Mouse (Mus musculus): ENCODE measurements around the gene Zfp935. TPM values are rescaled to one million over a fixed set of nuclear protein-coding genes. Genes with fewer than 3 reads are reported as not detected.
"Not testable (repeated sequence)": the region's sequence is repeated elsewhere in the genome, so short reads cannot be mapped to it uniquely, and the experiment has no call there.

Zfp935 gene
- polyA plus RNA-seq (2017; shearing (Covaris generic)), result 1 to 10 TPM in 1 of 3 experiments, not detected in 2; 1.5 TPM

DNA sequence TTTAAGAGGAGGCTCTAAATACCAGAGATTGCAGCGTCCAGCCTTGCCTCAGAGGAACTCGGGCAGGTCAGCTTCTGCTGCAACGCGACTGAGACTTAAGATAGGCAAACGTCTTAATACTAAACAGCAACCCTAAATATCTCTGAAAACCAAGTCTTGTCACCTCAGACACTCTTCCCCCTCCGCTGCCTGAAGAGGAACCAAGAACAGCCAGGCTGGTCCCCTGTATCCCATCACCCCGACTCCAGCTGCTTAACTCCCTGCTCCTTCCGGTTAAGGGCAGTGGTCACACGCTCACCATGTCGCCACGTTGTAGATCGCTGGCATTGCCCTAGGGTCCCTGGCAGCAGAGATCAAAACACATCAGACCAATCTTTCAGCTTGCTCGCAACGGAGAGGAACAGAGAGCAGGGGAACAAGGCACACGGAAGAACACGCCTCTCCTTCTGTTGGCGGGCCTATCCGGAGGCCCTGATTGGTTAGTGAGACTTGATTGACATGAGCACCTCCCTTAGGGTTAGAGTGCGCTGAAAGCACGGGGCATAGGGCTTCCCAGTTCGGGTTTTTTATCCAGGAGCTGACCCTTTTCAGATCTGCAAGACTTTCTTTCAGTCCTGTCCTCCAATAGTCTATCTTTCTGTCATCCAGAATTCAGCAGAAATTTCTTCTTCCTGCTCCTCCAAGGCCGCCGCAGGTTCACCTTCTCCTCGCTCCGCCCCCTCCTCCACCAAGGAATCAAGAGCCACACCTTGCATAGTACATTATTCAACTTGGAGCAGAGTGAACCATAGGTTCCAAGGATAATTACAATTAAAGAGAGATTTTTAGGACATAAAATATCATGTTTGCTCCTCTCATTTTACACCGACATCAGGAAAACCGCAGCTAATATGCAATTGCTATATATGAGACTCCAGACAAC, at the start of gene Zfp935:
Gene Zfp935 (minus strand): TSS at position 323 of the 922 bp plus-strand sequence.
- ATAC-seq, result peak; percentile 71

DNA sequence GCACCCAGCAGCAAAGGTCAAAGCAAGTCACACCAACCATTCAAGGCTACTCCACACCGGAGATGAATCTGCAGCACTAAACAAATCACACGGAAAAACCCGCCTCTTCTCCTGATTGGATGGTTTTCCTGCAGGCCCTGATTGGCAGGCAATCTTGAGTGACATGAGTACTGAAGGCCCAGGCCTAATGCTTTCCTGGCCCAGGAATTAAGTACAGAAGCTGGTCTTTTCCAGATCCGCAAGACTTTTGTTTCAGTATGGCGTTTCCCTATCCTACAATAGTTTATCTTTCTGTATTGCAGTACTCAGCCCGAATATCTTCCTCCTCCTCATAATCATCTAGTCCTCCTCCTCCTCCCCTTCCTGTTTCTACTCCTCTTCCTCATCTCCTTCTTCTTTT, 12.8 kb upstream of the Zfp935 start, which contains the start of gene Zfp934:
Gene Zfp934 (minus strand): TSS at position 101 of the 400 bp plus-strand sequence.
- ATAC-seq, result not testable (repeated sequence)

DNA sequence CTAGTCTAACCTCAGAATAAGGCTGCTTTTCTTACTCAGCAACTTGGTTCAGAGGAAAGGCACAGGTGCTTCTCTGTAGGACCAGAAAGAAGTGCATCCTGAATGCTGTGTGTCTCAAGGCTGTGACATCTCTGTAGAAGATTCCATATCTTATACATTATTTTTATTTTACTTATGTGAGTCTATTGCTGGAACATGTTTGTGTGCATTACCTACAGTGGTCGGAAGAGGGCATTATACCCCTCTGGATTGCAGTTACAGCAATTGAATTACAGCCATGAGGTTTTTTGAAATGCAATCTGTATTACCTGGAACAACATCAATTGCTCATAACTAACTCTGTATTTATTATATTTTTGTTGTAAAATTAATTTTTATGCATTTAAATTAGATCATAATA, 3.4 kb upstream of the Zfp935 start:
- ATAC-seq, result not testable (repeated sequence)

DNA sequence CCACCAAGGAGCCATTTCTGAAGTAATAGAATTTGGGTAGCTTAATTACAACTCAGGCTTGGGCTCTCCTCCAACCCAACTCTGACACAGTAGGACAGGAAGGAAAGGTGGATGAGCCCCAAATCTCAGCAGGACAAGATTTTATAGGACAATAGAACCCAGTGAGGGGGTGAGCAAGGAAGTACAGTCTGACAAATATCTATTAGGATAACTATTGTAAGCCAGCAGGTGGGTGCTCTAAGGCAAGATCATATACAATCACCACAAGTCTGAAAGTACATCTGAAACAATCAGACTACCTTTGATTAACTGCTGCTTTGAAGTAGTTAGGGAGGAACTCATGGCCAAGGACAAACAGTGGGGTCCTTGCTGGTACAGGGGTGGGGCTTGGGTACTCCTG, 28.2 kb downstream of the Zfp935 start:
- ATAC-seq, result not testable (repeated sequence)

DNA sequence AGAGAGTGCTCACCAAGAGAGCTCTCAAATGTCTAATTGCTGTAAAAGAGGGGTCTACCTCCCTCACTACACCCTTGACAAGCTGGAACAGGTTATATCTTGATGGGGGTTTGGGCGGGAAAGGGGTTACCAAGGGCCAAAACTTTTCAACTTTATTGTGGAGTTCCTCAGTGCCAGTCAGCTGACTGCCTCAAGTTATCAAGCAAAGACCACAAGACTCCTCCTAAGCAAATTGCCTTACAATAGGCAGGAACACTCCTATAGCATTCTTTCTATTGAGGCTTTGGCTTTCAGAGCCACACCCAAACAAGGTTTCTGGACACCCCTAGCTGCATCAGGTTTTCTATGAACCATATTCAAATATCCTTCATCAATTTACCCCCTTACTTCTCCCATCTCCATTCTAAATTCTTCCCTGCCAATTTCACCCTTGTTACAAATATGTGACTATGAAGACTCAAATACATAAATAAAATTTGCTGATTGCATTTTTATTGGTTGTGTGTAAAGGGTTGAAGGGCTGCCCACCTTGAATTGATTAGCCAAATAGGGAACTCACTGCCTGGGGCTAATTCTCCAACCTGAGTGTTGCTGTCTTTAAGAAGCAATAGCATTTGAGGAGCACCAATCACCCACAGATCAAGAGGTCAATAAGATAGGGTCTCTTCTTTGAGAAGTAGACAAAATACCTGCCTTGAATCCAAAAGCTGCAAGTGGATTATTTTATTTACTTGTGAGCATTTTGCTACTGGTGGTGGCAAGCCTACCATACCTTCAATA, 47.5 kb downstream of the Zfp935 start:
- ATAC-seq, result not testable (repeated sequence)

DNA sequence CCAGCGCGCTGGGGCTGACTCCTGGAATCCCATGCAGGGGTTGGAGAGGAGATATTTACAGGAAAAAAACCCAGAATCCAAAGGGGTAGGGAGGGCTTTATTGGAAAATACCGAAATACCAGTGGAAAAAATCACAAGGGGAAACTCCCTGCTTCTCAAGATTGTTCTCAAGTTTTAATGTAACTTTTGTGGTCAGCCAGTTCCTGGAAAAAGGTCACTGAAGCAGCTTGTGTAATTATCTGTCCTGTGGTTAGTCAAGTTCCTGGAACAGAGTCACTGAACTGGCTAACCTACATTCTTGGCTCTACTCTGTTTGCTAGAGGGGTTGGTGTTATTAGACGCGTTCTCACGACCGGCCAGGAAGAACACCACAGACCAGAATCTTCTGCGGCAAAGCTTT, 85.7 kb downstream of the Zfp935 start:
- ATAC-seq, result not testable (repeated sequence)

DNA sequence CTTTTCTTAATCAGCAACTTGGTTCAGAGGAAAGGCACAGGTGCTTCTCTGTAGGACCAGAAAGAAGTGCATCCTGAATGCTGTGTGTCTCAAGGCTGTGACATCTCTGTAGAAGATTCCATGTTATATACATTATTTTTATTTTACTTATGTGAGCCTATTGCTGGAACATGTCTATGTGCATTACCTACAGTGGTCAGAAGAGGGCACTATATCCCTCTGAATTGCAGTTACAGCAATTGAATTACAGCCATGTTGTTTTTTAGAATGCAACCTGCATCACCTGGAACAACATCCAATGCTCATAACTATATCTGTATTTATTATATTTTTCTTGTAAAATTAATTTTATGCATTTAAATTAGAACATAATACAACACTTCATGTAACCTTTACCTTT, 88.4 kb downstream of the Zfp935 start:
- ATAC-seq, result peak; percentile 26

DNA sequence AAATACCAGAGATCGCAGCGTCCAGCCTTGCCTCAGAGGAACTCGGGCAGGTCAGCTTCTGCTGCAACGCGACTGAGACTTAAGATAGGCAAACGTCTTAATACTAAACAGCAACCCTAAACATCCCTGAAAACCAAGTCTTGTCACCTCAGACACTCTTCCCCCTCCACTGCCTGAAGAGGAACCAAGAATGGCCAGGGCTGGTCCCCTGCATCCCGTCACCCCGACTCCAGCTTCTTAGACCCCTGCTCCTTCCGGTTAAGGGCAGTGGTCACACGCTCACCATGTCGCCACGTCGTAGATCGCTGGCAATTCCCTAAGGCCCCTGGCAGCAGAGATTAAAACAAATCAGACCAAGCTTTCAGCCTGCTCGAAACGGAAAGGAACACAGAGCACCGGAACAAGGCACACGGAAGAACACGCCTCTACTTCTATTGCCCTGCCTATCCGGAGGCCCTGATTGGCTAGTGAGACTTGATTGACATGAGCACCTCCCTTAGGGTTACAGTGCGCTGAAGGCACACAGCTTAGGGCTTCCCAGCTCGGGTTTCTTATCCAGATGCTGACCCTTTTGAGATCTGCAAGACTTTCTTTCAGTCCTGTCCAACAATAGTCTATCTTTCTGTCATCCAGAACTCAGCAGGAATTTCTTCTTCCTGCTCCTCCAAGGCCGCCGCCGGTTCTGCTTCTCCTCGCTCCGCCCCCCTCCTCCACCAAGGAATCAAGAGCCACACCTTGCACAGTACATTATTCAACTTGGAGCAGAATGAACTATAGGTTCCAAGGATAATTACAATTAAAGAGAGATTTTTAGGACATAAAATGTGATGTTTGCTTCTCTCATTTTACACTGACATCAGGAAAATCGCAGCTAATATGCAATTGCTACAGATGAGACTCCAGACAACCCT, 91.6 kb downstream of the Zfp935 start, which contains the start of gene Gm49359:
Gene Gm49359 (minus strand): TSS at position 409 of the 911 bp plus-strand sequence.
- peak; percentile 100 for ATAC-seq

Other genes starting within 250 kb of the Zfp935 start
- gene Gm3604, start 175.3 kb downstream of the Zfp935 start, polyA plus RNA-seq (2017; shearing (Covaris generic)), result 10 to 100 TPM in 1 of 3 experiments, 1 to 10 TPM in 2; 4.4 to 10.6 (median 6.9) TPM
- gene Gm49359, start 91.7 kb downstream of the Zfp935 start, polyA plus RNA-seq (2017; shearing (Covaris generic)), result 10 to 100 TPM; 13.6 to 20.3 (median 17.8) TPM
- 10 to 100 TPM; 11.0 to 12.3 (median 12.2) TPM for gene Zfp934, start 12.7 kb upstream of the Zfp935 start, polyA plus RNA-seq (2017; shearing (Covaris generic))
- gene 6720489N17Rik, start 65.7 kb upstream of the Zfp935 start, polyA plus RNA-seq (2017; shearing (Covaris generic)), result 1 to 10 TPM; 1.4 to 6.6 (median 3.1) TPM
- 10 to 100 TPM; 12.2 to 26.0 (median 15.6) TPM for gene Platr25, start 202.2 kb upstream of the Zfp935 start, polyA plus RNA-seq (2017; shearing (Covaris generic))
- gene Gm5141, start 227.3 kb upstream of the Zfp935 start, polyA plus RNA-seq (2017; shearing (Covaris generic)), result 1 to 10 TPM; 3.7 to 6.5 (median 4.6) TPM